Mouse (Mus musculus): ENCODE data around the gene Cpa4.

Cpa4 gene

GRCm38 (mm10) chr6:30638674-30639268 is 70.6 kb downstream of the Cpa4 start, which contains the start of gene Cpa1:
TSS of gene Cpa1 (plus strand) at chr6:30639218.
- DNase-seq, result no peak

Data from kidney, adult 9 months (tissue).